Mouse (Mus musculus) frontal cortex, postnatal 10 days (tissue): ENCODE data around the gene Acp5.
"Not testable (repeated sequence)": the region's sequence is repeated elsewhere in the genome, so short reads cannot be mapped to it uniquely, and the experiment has no call there.

Experiments used
- DNase-seq, 2 experiments: peaks; one replicate each; pipeline ENCODE4 v3.0.0; 2022; ENCODE audit warnings: low spot score in 2 of 2, mixed read lengths in 1 of 2

The Acp5 gene

GRCm38 (mm10) chr9:22135644-22136390 is at the start of gene Acp5:
Gene Acp5 (minus strand): TSS chr9:22135711.
- DNase-seq, result no peak

DNA sequence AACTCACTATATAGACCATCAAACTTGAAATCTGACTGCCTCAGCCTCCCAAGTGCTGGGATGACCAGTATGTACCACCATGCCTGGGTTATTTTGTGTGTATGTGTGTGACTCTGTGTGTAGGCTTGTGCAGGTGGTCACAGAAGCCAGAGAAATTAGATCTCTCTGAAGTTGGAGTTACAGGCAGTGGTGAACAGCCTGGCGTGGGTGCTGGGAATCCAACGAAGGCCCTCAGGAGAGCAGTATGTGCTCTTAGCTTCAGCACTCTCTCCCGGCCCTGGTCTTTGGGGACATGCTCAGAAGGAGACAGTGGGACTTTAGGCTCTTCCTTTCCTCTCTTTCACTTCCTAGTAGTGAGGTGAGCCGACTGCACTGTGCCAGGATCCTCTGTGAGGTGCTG is 36.8 kb upstream of the Acp5 start:
- DNase-seq, result no peak

- DNase-seq, result no peak
These were observed 33.8 kb upstream of the Acp5 start for GRCm38 (mm10) chr9:22169327-22169726.

DNA sequence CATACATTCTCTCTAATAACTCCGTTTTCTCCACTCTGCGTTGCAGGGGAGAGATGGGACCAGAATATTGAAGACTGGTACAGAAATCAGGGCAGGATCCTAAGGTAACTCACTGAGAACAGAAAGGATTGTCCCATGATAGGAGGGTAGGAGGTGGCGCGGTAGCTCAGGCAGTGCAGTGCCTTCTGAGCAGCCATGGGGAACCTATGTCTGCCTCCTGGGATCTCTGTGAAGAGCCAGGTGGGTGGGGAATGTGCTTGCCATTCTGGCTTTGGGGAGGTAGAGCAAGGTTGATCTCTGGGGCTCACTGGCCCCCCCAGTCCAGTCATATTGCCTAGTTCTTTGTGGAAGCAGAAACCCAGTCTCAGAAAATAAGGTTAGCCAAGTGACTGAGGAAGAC is 32.2 kb upstream of the Acp5 start:
- no peak for DNase-seq

DNA sequence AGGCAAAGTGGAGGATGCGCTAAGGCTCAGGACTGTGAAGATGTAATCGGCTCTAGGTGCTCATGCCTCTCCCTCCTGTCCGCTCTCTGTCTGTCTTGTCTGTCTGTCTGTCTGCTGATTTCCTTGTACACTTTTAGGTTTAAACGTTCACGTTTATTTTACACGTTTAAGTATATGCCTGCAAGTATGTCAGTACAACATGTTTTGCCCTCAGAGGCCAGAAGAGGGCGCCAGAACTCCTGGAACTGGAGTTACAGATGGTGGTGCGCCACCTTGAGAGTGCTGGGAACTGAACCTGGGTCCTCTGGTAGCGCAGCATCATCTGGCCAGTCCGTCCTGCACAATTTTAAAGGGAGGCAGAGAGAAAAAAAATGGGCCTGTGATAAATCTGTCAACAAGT is 31.2 kb upstream of the Acp5 start:
- no peak for DNase-seq

DNA sequence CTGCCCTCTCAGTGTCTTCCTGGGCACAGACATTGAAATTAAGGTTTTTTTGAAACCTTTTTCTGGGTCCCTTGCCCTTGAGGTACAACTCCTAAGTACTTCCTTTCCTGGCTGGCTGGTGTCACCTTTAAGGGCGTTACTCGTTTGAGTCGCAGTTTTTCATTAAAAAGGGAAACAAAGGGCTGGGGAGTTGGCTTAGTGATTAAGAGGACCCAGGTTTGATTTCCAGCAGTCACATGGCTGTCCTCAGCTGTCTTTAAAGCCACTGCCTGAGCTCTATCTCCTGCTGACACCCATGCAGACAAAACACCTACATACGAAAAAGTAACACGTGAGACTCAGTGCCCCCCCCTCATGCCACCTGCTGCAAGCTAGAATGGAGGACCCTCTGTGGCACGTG is 30.5 kb upstream of the Acp5 start:
- DNase-seq, result no peak

DNA sequence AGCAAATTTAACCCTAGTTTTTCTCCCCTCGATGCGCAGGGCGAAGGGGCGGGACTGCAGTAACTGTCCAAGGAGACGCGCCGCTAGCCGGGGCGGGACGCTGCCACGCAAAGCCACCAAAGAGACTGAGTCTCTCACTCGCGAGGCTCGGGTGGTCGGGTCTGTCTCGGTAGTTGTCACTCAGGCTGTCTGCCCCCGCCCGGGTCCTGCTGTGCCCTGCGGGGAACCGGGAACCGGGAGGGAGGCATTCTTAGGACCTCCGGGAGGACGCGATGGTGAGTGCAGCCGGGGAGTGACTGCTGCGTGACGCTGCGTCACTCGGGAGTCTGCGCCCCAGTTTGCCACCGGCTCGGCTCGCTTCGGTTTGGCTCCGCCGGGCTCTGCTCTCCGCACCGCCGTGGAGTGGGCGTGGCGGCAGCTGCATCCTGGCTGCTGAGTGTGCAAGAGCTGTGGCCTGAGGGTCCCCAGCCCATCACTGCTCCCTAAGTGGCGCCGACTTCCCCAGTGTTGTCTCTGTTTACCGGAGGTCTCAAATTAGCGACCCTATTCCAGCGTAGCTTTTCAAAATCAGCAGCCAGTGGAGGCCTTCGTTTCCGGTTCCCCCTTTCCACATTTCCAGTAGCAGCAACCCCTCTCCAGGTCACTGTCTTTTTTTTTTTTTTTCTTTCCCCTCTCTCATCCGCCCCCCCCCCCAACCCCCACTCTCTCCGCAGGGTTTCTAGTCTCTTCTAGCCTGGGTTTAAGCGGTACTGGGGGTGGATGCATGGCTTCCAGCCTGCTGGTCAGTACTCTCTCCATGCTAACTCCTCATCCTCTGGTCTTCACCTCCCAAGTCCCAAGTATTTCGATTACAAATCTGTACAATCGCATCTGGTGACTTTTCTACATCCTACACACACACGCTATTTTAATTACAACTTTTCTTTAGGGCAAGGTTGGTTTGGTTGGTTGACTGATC is 29.5 kb upstream of the Acp5 start:
- peak; percentile 27 to 43 for DNase-seq

- DNase-seq, result no peak
These were observed 27.4 kb upstream of the Acp5 start for GRCm38 (mm10) chr9:22162912-22163311.

- no peak for DNase-seq
These were observed 26.8 kb upstream of the Acp5 start for GRCm38 (mm10) chr9:22162305-22162704.

GRCm38 (mm10) chr9:22161299-22161698 is 25.8 kb upstream of the Acp5 start:
- DNase-seq, result no peak

GRCm38 (mm10) chr9:22157516-22158265 is 22.2 kb upstream of the Acp5 start:
- peak in 1 of 2 experiments; percentile 16 for DNase-seq

GRCm38 (mm10) chr9:22156497-22157245 is 21.2 kb upstream of the Acp5 start, which contains the start of gene Pigyl:
Gene Pigyl (plus strand): TSS chr9:22156846.
- DNase-seq, result peak; percentile 97 to 98

GRCm38 (mm10) chr9:22155614-22156013 is 20.1 kb upstream of the Acp5 start:
- DNase-seq, result peak in 1 of 2 experiments; percentile 63

DNA sequence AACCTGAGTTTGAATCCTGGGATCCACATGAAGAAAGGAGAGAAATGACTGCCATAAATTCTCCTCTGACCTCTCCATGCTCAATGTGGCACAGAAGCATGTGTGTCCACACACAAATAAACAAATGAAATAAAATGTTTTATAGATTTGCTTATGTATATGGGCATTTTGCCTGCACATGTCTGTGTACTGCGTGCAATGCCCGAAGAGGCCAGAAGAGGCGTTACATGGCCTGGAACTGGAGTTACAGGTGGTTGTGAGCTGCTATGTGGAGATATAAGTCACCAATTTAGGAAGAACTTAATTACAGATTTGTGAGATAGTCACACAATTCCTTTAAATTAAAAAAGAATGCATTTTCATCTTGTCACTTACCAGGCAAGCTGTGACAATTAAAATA is 18.3 kb upstream of the Acp5 start:
- DNase-seq, result no peak

DNA sequence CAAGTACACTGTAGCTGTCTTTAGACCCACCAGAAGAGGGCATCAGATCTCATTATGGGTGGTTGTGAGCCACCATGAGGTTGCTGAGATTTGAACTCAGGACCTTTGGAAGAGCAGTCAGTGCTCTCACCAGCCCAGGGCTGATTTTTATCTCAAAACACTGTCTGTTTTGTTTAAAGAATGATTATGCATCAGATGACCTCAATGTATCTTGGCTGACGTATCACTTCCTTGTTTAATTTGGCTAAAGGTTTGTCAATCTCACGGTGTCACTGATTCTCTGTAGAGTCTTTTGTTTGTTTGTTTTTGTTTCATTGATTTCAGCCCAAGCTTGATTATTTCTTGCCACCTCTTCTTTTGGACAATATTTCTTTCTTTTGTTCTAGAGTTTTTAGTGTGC is 15.4 kb upstream of the Acp5 start:
- no peak for DNase-seq

DNA sequence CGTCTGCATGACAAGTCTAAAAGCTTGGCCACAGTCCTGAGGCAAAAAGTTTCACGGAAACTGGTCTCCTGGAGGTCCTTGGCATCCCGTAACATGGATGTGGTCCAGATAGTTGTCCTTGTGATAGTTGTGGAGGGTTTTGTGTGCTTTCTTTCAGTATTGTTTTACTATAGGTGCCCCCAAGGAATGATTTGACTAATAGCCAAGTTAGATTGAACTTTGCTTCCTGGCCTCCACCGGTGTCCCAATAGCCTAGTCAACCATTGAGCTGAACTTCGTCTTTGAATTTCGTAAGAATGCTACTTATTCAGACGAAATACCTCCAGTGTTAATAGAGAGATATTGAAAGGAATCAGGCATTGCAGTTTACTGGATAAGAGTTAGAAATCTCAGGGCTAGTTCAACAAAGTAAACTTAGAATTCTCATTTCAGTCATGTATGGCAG is 14.8 kb upstream of the Acp5 start:
- not testable (repeated sequence) for DNase-seq

- DNase-seq, result no peak
These were observed 14.1 kb upstream of the Acp5 start for GRCm38 (mm10) chr9:22149426-22150248.

DNA sequence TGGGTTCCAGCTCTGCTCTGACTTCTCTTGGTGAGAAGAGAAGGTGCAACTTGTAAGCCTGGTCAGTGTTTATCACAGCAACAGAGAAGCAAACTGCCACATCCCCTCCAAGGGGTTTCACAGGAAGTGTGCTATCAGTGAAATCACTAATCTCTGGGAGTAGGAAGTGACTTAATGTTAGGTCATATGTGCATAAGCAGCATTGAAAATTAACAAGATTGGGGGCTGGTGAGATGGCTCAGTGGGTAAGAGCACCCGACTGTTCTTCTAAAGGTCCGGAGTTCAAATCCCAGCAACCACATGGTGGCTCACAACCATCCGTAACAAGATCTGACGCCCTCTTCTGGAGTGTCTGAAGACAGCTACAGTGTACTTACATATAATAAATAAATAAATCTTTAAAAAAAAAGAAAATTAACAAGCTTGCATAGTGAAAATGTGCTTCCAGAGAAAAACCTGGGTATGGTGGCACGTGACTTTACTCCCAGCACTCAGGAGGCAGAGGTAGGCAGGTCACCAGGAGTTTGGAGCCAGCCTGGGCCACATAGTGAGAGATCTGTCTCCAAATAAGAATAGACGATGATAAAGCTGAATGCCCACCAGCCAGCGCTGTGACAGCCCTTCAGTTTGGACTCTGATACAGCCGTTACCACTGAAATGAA is 8.9 kb upstream of the Acp5 start:
- no peak for DNase-seq

- peak; percentile 59 to 82 for DNase-seq
These were observed 7.9 kb upstream of the Acp5 start for GRCm38 (mm10) chr9:22143108-22144037.
